Comparison of ENCODE assay signal across 8 mouse cellular contexts in genomic region chr14:27178560-27178920, GRCm38 (mm10).
DNase-seq lines count a peak whose midpoint lies in the region; TF ChIP-seq lines count a peak whose summit lies in the region.

No protein-coding gene starts in this region.

- intact Hi-C loops in left cerebral cortex, postnatal 14 days (cut with DNase I), result no loop called here
- intact Hi-C loops in left cerebral cortex, adult 2 months (cut with DNase I), result no loop called here
- intact Hi-C loops in heart, postnatal 14 days (cut with DNase I), result no loop called here

- no peak for TF ChIP-seq CTCF in left cerebral cortex, adult 2 months (IDR thresholded peaks at IDR 0.05)

- H3K27ac ChIP-seq in left cerebral cortex, adult 2 months, result no peak overlapping the region
- 0 out of 2 replicates have a peak overlapping the region, but pooled peaks have one; percentile 43 for H3K27ac ChIP-seq in brown adipose tissue, adult 24 weeks (replicated peaks; ENCODE audit: low read depth, low read length)

- H3K4me1 ChIP-seq in brown adipose tissue, adult 24 weeks (ENCODE audit: control insufficient read depth, insufficient read depth, insufficient read length, low read length), result peaks cover 10% of the 10 kb centered on the region

- DNase-seq in left cerebral cortex, postnatal 14 days (ENCODE audit: low spot score in 2 of 2), result peak; percentile 44 to 72
- DNase-seq in left cerebral cortex, adult 2 months (ENCODE audit: extremely low spot score in 1 of 2, low spot score in 2 of 2), result no peak
- peak; percentile 90 to 94 for DNase-seq in heart, postnatal 14 days
- peak; percentile 94 for DNase-seq in lung, postnatal 10 days
- DNase-seq in frontal cortex, postnatal 14 days (ENCODE audit: low spot score in 2 of 2), result no peak
- DNase-seq in spleen, postnatal 4 days (ENCODE audit: low spot score in 2 of 2), result no peak
- no peak for DNase-seq in layer of hippocampus, postnatal 14 days (ENCODE audit: low spot score in 2 of 2)

- H3K4me3 ChIP-seq in left cerebral cortex, adult 2 months, result no peak overlapping the region
- no peak overlapping the region for H3K4me3 ChIP-seq in brown adipose tissue, adult 24 weeks (ENCODE audit: insufficient read depth, low read depth, low read length)

Comparison
In these comparisons a context has a peak if more than half of its experiments do, and no peak if none do; other contexts are left out.
1. DNase-seq: peak in left cerebral cortex, postnatal 14 days (2 of 2), heart, postnatal 14 days (2 of 2) and lung, postnatal 10 days (single experiment); none in left cerebral cortex, adult 2 months (0 of 2), frontal cortex, postnatal 14 days (0 of 2), spleen, postnatal 4 days (0 of 2) and layer of hippocampus, postnatal 14 days (0 of 2).